30 mouse cellular contexts compared by ENCODE assay signal in genomic region chr8:122227345-122227744, GRCm38 (mm10). TPM values are rescaled to one million over a fixed set of nuclear protein-coding genes. Genes with fewer than 3 reads are reported as not detected.
A peak's percentile ranks its signal among the peaks of the same experiment; 100 is the strongest.
DNase-seq lines count a peak whose midpoint lies in the region; ATAC-seq and TF ChIP-seq lines count a peak whose summit lies in the region.
"Had no signal": no experiment of that assay in that cellular context is flagged by ENCODE, and none has a peak within 500 bp of the region (broad histone marks: within the 10 kb centered on the region; RNA-seq: fewer than 3 reads in every experiment).

No protein-coding gene starts in this region.

- peak; percentile 42 for ATAC-seq in Patski
- ATAC-seq in kidney, embryonic 15.5 days (replicated peaks; ENCODE audit: low FRiP score): no peak
- ATAC-seq in midbrain, embryonic 13.5 days: no peak
- ATAC-seq: activated CD4-positive, CD25-positive, alpha-beta regulatory T cell, adult 4 months; forebrain, embryonic 14.5 days; hindbrain, embryonic 16.5 days; midbrain, embryonic 16.5 days had no signal

- POLR2A ChIA-PET in Patski (lab: Charles Lee): interaction anchor here (0.7 to 1.0 kb wide), 2 partner anchors 111 to 171 kb away, joined by 3 to 4 read pairs; no protein-coding TSS in a partner anchor

- no peak overlapping the region for H3K27ac ChIP-seq in kidney, embryonic 15.5 days
- no peak overlapping the region for H3K27ac ChIP-seq in midbrain, embryonic 13.5 days
- H3K27ac ChIP-seq: embryonic facial prominence, embryonic 10.5 days; embryonic facial prominence, embryonic 15.5 days; layer of hippocampus, adult 2 months; left cerebral cortex, adult 2 months; limb, embryonic 12.5 days; lung, embryonic 15.5 days; midbrain, embryonic 10.5 days; neural tube, embryonic 13.5 days had no signal

- no peak overlapping the region for H3K4me3 ChIP-seq in kidney, embryonic 15.5 days (replicated peaks)
- no peak overlapping the region for H3K4me3 ChIP-seq in midbrain, embryonic 13.5 days (replicated peaks)
- H3K4me3 ChIP-seq: embryonic facial prominence, embryonic 10.5 days; embryonic facial prominence, embryonic 15.5 days; heart, embryonic 12.5 days; layer of hippocampus, adult 2 months; left cerebral cortex, adult 2 months; limb, embryonic 12.5 days; lung, embryonic 15.5 days; midbrain, embryonic 10.5 days; neural tube, embryonic 13.5 days had no signal

- in situ Hi-C loops in Patski (cut with MboI; ENCODE audit: low pct_unique_long_range_greater_than_20kb): loop anchor here (5.0 kb wide), 2 partner anchors 55 to 80 kb away; no protein-coding TSS in a partner anchor

- H3K4me2 ChIP-seq in kidney, embryonic 15.5 days: no peak overlapping the region
- no peak overlapping the region for H3K4me2 ChIP-seq in midbrain, embryonic 13.5 days (replicated peaks)
- H3K4me2 ChIP-seq: embryonic facial prominence, embryonic 15.5 days; heart, embryonic 12.5 days; limb, embryonic 12.5 days; lung, embryonic 15.5 days; neural tube, embryonic 13.5 days had no signal

- no peak for TF ChIP-seq CTCF in Patski (IDR thresholded peaks at IDR 0.05)

- H3K4me1 ChIP-seq in kidney, embryonic 15.5 days: peaks cover 31% of the 10 kb centered on the region
- H3K4me1 ChIP-seq in midbrain, embryonic 13.5 days (replicated peaks): peaks cover 13% of the 10 kb centered on the region

- no peaks in the 10 kb centered on the region for H3K9me3 ChIP-seq in kidney, embryonic 15.5 days (replicated peaks)
- no peaks in the 10 kb centered on the region for H3K9me3 ChIP-seq in midbrain, embryonic 13.5 days
- H3K9me3 ChIP-seq: embryonic facial prominence, embryonic 10.5 days; embryonic facial prominence, embryonic 15.5 days; heart, embryonic 12.5 days; limb, embryonic 12.5 days; lung, embryonic 15.5 days; midbrain, embryonic 10.5 days; neural tube, embryonic 13.5 days had no signal

- peak; percentile 34 for DNase-seq in adrenal gland, postnatal 25 days
- DNase-seq in adrenal gland, adult 18-20 months (ENCODE audit: low spot score in 2 of 2): no peak
- DNase-seq in 416B (ENCODE audit: low read depth) (peak; percentile 12), Patski (ENCODE audit: low read depth, low spot score) (peak; percentile 89)
- DNase-seq in neural tube, embryonic 10.5 days (ENCODE audit: extremely low spot score, low spot score): no peak
- DNase-seq: cerebellum, adult 18-20 months; cerebellum, postnatal 10 days; gastrocnemius, postnatal 36 days; heart, adult 18-20 months; kidney, adult 18-20 months; kidney, postnatal 36 days; retina, postnatal 1 day; right cerebral cortex, postnatal 14 days; thymus, postnatal 4 days had no signal

- 64% methylated on average over 6 of the region's 6 CpGs for WGBS in kidney, embryonic 15.5 days
- WGBS in midbrain, embryonic 13.5 days: 83% methylated on average over 6 of the region's 6 CpGs

- CTCF ChIA-PET in Patski (lab: Charles Lee): interaction anchor here (2.4 kb wide), 1 partner anchor 46 kb away, joined by 7 read pairs; no protein-coding TSS in a partner anchor

- H3K36me3 ChIP-seq in kidney, embryonic 15.5 days: no peaks in the 10 kb centered on the region
- H3K36me3 ChIP-seq in midbrain, embryonic 13.5 days: no peaks in the 10 kb centered on the region
- H3K36me3 ChIP-seq: embryonic facial prominence, embryonic 10.5 days; embryonic facial prominence, embryonic 15.5 days; G1E; heart, embryonic 12.5 days; limb, embryonic 12.5 days; lung, embryonic 15.5 days; midbrain, embryonic 10.5 days; neural tube, embryonic 13.5 days had no signal

- H3K9ac ChIP-seq in kidney, embryonic 15.5 days: no peak overlapping the region
- H3K9ac ChIP-seq in midbrain, embryonic 13.5 days (replicated peaks): no peak overlapping the region
- H3K9ac ChIP-seq: embryonic facial prominence, embryonic 15.5 days; heart, embryonic 12.5 days; limb, embryonic 12.5 days; lung, embryonic 15.5 days; neural tube, embryonic 13.5 days had no signal

- no peaks in the 10 kb centered on the region for H3K27me3 ChIP-seq in Patski
- H3K27me3 ChIP-seq in kidney, embryonic 15.5 days: peaks cover 53% of the 10 kb centered on the region
- peaks cover 50% of the 10 kb centered on the region for H3K27me3 ChIP-seq in midbrain, embryonic 13.5 days

RNA-seq across cellular contexts. Expression of gene Zfpm1, which starts 54.6 kb away (rescaled TPM):
- 17.8 and 22.4 TPM in 2 replicates for total RNA-seq in adrenal gland, postnatal 25 days (2021)
- total RNA-seq in adrenal gland, adult 18-20 months (2021): 10 to 100 TPM; 11.8 to 14.2 TPM
- polyA plus RNA-seq in Patski (2021): 17.8 TPM
- 2.2 and 2.4 TPM in 2 replicates for polyA plus RNA-seq in kidney, embryonic 15.5 days (2015; fragmentation: Nextera tagmentation; extraction: Ambion mirVana)
- 1.5 and 2.1 TPM in 2 replicates for polyA plus RNA-seq in midbrain, embryonic 13.5 days (2015; fragmentation: Nextera tagmentation; extraction: Ambion mirVana)

Comparison
In these comparisons a context has a peak if more than half of its experiments do, and no peak if none do; other contexts are left out.
1. DNase-seq: peak in adrenal gland, postnatal 25 days (single experiment), 416B (single experiment) and Patski (single experiment); none in adrenal gland, adult 18-20 months (0 of 2) and neural tube, embryonic 10.5 days (single experiment).